Mouse (Mus musculus): ENCODE measurements around the gene Abracl. TPM values are rescaled to one million over a fixed set of nuclear protein-coding genes. Genes with fewer than 3 reads are reported as not detected.
A peak's percentile ranks its signal among the peaks of the same experiment; 100 is the strongest.

Gene Abracl
- polyA plus RNA-seq, 1 experiment = 155 TPM

DNA sequence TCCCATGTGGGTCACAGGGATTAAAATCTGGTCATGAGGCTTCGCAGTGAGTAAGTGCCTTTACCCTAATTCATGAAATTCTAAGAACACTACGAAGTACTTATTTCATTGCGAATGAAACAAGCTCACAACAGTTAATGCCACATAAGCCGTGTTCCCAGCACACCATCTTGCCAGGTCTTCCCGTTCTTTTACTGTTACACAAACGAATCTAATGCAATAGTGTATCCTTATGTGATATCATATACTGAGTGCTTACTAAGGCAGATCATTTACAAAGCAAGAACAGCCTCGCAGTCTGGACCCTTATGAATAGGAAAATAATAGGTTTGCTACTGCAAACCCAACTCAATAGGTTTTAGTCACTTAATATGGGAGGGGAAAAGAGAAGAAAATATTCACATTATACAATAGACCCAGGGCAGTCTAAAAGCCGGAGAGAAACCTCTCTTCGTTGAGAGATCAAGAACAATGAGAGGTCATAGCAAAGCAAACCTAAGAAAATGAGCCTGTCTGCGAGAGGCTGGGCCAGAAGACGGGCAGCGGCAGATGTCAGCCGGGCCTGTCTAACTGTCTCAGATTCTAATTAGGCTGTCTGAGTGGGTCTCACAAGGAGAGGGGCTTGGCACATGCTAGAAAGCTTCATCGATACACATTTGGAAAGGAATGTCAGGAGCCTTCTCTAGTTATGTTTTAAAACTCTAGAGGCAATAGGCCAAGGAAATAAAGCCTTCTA lies 1.3 kb downstream of the Abracl start:
- TF ChIP-seq USF1 (IDR thresholded peaks at IDR 0.05; ENCODE audit: low read depth) (no peak), MYOD1 (IDR thresholded peaks at IDR 0.05; ENCODE audit: control insufficient read depth, insufficient read length, low read depth) (peak; percentile 74), MYOG (IDR thresholded peaks at IDR 0.05; ENCODE audit: control insufficient read depth, extremely low read depth, insufficient read length) (no peak), CEBPB (IDR thresholded peaks at IDR 0.05; ENCODE audit: low read depth) (no peak), MAX (IDR thresholded peaks at IDR 0.05) (no peak)
- Histone ChIP-seq H3K4me3 (ENCODE audit: insufficient read depth, poor library complexity, severe bottlenecking) (peak overlapping the region; percentile 74), H3ac (ENCODE audit: control insufficient read depth, insufficient read length, low read depth) (peak overlapping the region; percentile 67), H3K36me3 (ENCODE audit: control insufficient read depth, insufficient read depth) (peaks cover 21% of the 10 kb centered on the region), H3K79me3 (ENCODE audit: low read depth) (peaks cover 45% of the 10 kb centered on the region), H3K27me3 (ENCODE audit: control insufficient read depth, insufficient read depth, insufficient read length) (no peaks in the 10 kb centered on the region), H3K79me2 (ENCODE audit: control insufficient read depth, insufficient read depth) (peaks cover 58% of the 10 kb centered on the region)

- H3K79me2 ChIP-seq (ENCODE audit: control insufficient read depth, insufficient read depth) = peaks cover 66% of the 10 kb centered on the region
- H3K4me3 ChIP-seq (ENCODE audit: insufficient read depth, poor library complexity, severe bottlenecking) = no peak overlapping the region
- H3K36me3 ChIP-seq (ENCODE audit: control insufficient read depth, insufficient read depth) = peaks cover 29% of the 10 kb centered on the region
- H3ac ChIP-seq (ENCODE audit: control insufficient read depth, insufficient read length, low read depth) = no peak overlapping the region
- TF ChIP-seq FOSL1 (IDR thresholded peaks at IDR 0.05; ENCODE audit: insufficient read depth, low read length, poor library complexity, severe bottlenecking) (no peak), MYOD1 (IDR thresholded peaks at IDR 0.05; ENCODE audit: control insufficient read depth, insufficient read length, low read depth) (no peak), USF1 (IDR thresholded peaks at IDR 0.05; ENCODE audit: low read depth) (no peak), CTCF (IDR thresholded peaks at IDR 0.05; ENCODE audit: control insufficient read depth, insufficient read depth, insufficient read length) (no peak), MAX (IDR thresholded peaks at IDR 0.05) (no peak), CEBPB (IDR thresholded peaks at IDR 0.05; ENCODE audit: low read depth) (no peak), MYOG (IDR thresholded peaks at IDR 0.05; ENCODE audit: control insufficient read depth, extremely low read depth, insufficient read length) (no peak)
- no peaks in the 10 kb centered on the region for H3K27me3 ChIP-seq (ENCODE audit: control insufficient read depth, insufficient read depth, insufficient read length)
- H3K79me3 ChIP-seq (ENCODE audit: low read depth) = peaks cover 49% of the 10 kb centered on the region
These were observed 2.2 kb downstream of the Abracl start for GRCm38 (mm10) chr10:18020846-18021245.

- peaks cover 30% of the 10 kb centered on the region for H3K36me3 ChIP-seq (ENCODE audit: control insufficient read depth, insufficient read depth)
- no peak overlapping the region for H3K4me3 ChIP-seq (ENCODE audit: insufficient read depth, poor library complexity, severe bottlenecking)
- H3K79me2 ChIP-seq (ENCODE audit: control insufficient read depth, insufficient read depth) = peaks cover 69% of the 10 kb centered on the region
- no peaks in the 10 kb centered on the region for H3K27me3 ChIP-seq (ENCODE audit: control insufficient read depth, insufficient read depth, insufficient read length)
- TF ChIP-seq CTCF (IDR thresholded peaks at IDR 0.05; ENCODE audit: control insufficient read depth, insufficient read depth, insufficient read length) = no peak
- no peak for TF ChIP-seq USF1 (IDR thresholded peaks at IDR 0.05; ENCODE audit: low read depth)
- TF ChIP-seq MAX (IDR thresholded peaks at IDR 0.05) = no peak
- TF ChIP-seq MYOD1 (IDR thresholded peaks at IDR 0.05; ENCODE audit: control insufficient read depth, insufficient read length, low read depth) = no peak
- TF ChIP-seq FOSL1 (IDR thresholded peaks at IDR 0.05; ENCODE audit: insufficient read depth, low read length, poor library complexity, severe bottlenecking) = no peak
- no peak for TF ChIP-seq CEBPB (IDR thresholded peaks at IDR 0.05; ENCODE audit: low read depth)
- no peak for TF ChIP-seq MYOG (IDR thresholded peaks at IDR 0.05; ENCODE audit: control insufficient read depth, extremely low read depth, insufficient read length)
- H3K79me3 ChIP-seq (ENCODE audit: low read depth) = peaks cover 49% of the 10 kb centered on the region
- H3ac ChIP-seq (ENCODE audit: control insufficient read depth, insufficient read length, low read depth) = no peak overlapping the region
These were observed 2.6 kb downstream of the Abracl start for GRCm38 (mm10) chr10:18020443-18020842.

DNA sequence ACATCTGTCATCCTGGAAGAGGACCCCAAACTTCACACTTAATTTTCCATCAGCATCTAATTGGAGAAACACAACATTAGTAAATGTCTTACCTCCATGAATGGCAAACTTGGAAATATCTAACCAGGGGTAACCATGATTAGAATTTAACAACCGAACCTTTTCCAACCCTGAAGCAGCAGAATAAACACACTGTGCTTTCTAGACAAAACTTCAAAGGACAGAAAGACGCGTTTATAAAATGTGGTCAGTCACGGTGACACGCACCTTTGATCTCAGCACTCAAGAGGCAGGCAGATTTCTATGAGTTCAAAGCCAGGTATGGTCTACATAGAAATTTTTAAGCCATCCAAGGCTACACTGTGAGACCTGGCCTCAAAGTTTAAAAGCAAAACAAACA lies 11.3 kb downstream of the Abracl start:
- peaks cover 50% of the 10 kb centered on the region for H3K79me2 ChIP-seq (ENCODE audit: control insufficient read depth, insufficient read depth)
- no peak overlapping the region for H3ac ChIP-seq (ENCODE audit: control insufficient read depth, insufficient read length, low read depth)
- peaks cover 68% of the 10 kb centered on the region for H3K36me3 ChIP-seq (ENCODE audit: control insufficient read depth, insufficient read depth)
- no peaks in the 10 kb centered on the region for H3K27me3 ChIP-seq (ENCODE audit: control insufficient read depth, insufficient read depth, insufficient read length)
- TF ChIP-seq MYOG (IDR thresholded peaks at IDR 0.05; ENCODE audit: control insufficient read depth, extremely low read depth, insufficient read length) (no peak), MAX (IDR thresholded peaks at IDR 0.05) (no peak)
- H3K79me3 ChIP-seq (ENCODE audit: low read depth) = peaks cover 23% of the 10 kb centered on the region
- H3K4me3 ChIP-seq (ENCODE audit: insufficient read depth, poor library complexity, severe bottlenecking) = no peak overlapping the region

- TF ChIP-seq MYOG (IDR thresholded peaks at IDR 0.05; ENCODE audit: control insufficient read depth, extremely low read depth, insufficient read length) (no peak), FOSL1 (IDR thresholded peaks at IDR 0.05; ENCODE audit: insufficient read depth, low read length, poor library complexity, severe bottlenecking) (no peak)
- Histone ChIP-seq H3K79me3 (ENCODE audit: low read depth) (peaks cover 15% of the 10 kb centered on the region), H3K4me3 (ENCODE audit: insufficient read depth, poor library complexity, severe bottlenecking) (no peak overlapping the region), H3K27me3 (ENCODE audit: control insufficient read depth, insufficient read depth, insufficient read length) (no peaks in the 10 kb centered on the region), H3K36me3 (ENCODE audit: control insufficient read depth, insufficient read depth) (peaks cover 51% of the 10 kb centered on the region), H3ac (ENCODE audit: control insufficient read depth, insufficient read length, low read depth) (no peak overlapping the region), H3K79me2 (ENCODE audit: control insufficient read depth, insufficient read depth) (peaks cover 32% of the 10 kb centered on the region)
These were observed 13.3 kb downstream of the Abracl start for GRCm38 (mm10) chr10:18009744-18010143.

- peaks cover 16% of the 10 kb centered on the region for H3K79me2 ChIP-seq (ENCODE audit: control insufficient read depth, insufficient read depth)
- no peak overlapping the region for H3K4me3 ChIP-seq (ENCODE audit: insufficient read depth, poor library complexity, severe bottlenecking)
- peaks cover 34% of the 10 kb centered on the region for H3K36me3 ChIP-seq (ENCODE audit: control insufficient read depth, insufficient read depth)
- TF ChIP-seq MAX (IDR thresholded peaks at IDR 0.05) = no peak
- no peaks in the 10 kb centered on the region for H3K27me3 ChIP-seq (ENCODE audit: control insufficient read depth, insufficient read depth, insufficient read length)
- H3ac ChIP-seq (ENCODE audit: control insufficient read depth, insufficient read length, low read depth) = no peak overlapping the region
- peaks cover 2% of the 10 kb centered on the region for H3K79me3 ChIP-seq (ENCODE audit: low read depth)
These were observed 15.0 kb downstream of the Abracl start for GRCm38 (mm10) chr10:18008118-18008517.
